Mouse (Mus musculus) midbrain, embryonic 15.5 days (tissue): ENCODE data around the gene Pde10a. TPM values are rescaled to one million over a fixed set of nuclear protein-coding genes. Genes with fewer than 3 reads are reported as not detected.

Experiments
- ATAC-seq: fragments of 200-750 bp; cut with Nextera tagmentation; replicated peaks from 2 replicates; pipeline ENCODE4 v1.8.0; 2017; ENCODE audit warnings: moderate TSS enrichment
- H3K27ac ChIP-seq: fragments of 300-500 bp; sonication (generic); 2 replicates; pipeline ENCODE4 v1.5.1; 2015; ENCODE audit warnings: mild to moderate bottlenecking, inconsistent platforms
- H3K27me3 ChIP-seq: fragments of 300-500 bp; sonication (generic); replicated peaks from 2 replicates; pipeline ENCODE4 v1.6.1; 2015; ENCODE audit warnings: inconsistent platforms
- H3K36me3 ChIP-seq: fragments of 300-500 bp; sonication (generic); replicated peaks from 2 replicates; pipeline ENCODE4 v1.6.1; 2015; ENCODE audit warnings: inconsistent platforms
- H3K4me1 ChIP-seq: fragments of 300-500 bp; sonication (generic); 2 replicates; pipeline ENCODE4 v1.6.1; 2015; ENCODE audit warnings: inconsistent platforms
- H3K4me2 ChIP-seq: fragments of 300-500 bp; sonication (generic); 2 replicates; pipeline ENCODE4 v1.6.1; 2015; ENCODE audit warnings: inconsistent platforms, mild to moderate bottlenecking, moderate library complexity
- H3K4me3 ChIP-seq: fragments of 300-500 bp; sonication (generic); 2 replicates; pipeline ENCODE4 v1.5.1; 2015; ENCODE audit warnings: mild to moderate bottlenecking, inconsistent platforms
- H3K9ac ChIP-seq: fragments of 300-500 bp; sonication (generic); 2 replicates; pipeline ENCODE4 v1.6.1; 2015; ENCODE audit warnings: mild to moderate bottlenecking, inconsistent platforms
- H3K9me3 ChIP-seq: fragments of 300-500 bp; sonication (generic); 2 replicates; pipeline ENCODE4 v1.6.1; 2016; ENCODE audit warnings: inconsistent platforms
- WGBS: fragments of 180-500 bp; shearing (Covaris S2); methylation state at CpG from one replicate; pipeline ENCODE4 v1.1.7; 2015; ENCODE audit warnings: mixed read lengths; 5-methylcytosine and 5-hydroxymethylcytosine counted together
- polyA plus RNA-seq: library from polyadenylated mRNA; unstranded; fragments of >200 nt; fragmentation: Nextera tagmentation; extraction: Ambion mirVana; gene quantifications from 2 replicates; pipeline ENCODE4 v1.2.1, GENCODE M21; 2015

Gene Pde10a
- polyA plus RNA-seq, 1 experiment from 2014 or later: 17.3 TPM

DNA sequence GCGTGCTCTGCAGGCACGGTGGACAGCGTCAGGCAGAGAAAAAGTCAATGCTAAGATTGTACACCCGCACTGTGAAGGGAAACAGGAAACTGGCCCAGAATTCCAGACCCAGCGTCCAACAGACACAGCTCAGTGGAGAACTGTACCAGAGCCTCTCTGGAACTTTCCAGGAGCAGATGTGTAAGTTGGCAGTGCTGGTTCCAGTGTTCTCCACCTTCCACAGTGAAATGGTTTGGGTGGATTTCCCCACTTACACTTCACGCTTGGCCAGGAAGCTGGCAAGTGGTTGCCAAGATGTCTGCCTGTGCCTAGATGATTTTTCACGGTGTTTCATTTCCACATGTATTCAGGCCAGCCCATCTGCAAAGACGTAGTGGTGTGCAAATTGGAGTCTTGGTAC lies 32.8 kb downstream of the Pde10a start:
- no peaks in the 10 kb centered on the region for H3K4me1 ChIP-seq
- H3K36me3 ChIP-seq: no peaks in the 10 kb centered on the region
- 89% methylated on average over 8 of the region's 8 CpGs for WGBS
- no peak overlapping the region for H3K27ac ChIP-seq
- no peaks in the 10 kb centered on the region for H3K27me3 ChIP-seq
- no peaks in the 10 kb centered on the region for H3K9me3 ChIP-seq
- ATAC-seq: no peak
- H3K9ac ChIP-seq: no peak overlapping the region
- H3K4me3 ChIP-seq: no peak overlapping the region
- H3K4me2 ChIP-seq: no peak overlapping the region

DNA sequence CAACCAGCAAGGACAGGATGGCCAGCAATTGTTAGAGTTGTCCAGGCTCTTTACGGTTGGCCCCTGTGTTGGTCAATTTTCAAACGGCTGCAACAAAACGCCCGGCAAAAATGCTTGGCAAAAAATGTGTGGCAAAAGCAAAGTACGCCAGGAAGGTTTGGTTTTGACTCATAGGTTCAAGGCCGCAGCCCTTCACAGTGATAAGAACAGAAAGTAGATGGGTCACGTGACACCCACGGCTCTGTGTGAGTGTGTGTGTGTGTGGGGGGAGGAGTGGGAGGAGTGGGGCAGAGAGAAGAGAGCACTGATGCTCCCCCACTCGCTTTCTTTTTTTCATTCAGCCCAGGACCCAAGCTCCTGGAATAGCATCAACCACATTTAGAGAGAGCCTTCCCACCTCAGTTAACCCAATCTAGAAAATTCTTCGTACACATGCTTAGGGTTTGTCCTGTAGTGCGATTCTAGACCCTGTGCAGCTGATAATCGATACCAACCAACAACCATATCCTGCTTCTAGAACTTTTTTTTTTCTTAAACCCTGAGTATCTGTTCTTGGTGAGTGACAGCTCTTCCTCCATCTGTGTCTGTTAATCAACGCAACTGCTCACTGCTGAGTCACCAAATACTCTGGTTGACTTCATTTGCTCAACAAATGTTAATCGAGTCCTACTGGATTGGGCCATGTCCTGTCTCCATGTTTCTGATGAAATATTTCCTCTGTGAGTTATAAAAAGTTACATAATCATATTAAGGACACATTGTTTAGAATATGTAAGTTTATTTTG lies 37.1 kb downstream of the Pde10a start:
- 70% methylated on average over 14 of the region's 14 CpGs for WGBS
- Histone ChIP-seq H3K4me3 (no peak overlapping the region), H3K9me3 (no peaks in the 10 kb centered on the region), H3K9ac (no peak overlapping the region), H3K4me2 (no peak overlapping the region), H3K27ac (no peak overlapping the region), H3K36me3 (no peaks in the 10 kb centered on the region), H3K4me1 (no peaks in the 10 kb centered on the region), H3K27me3 (no peaks in the 10 kb centered on the region)
- ATAC-seq: no peak

- Histone ChIP-seq H3K36me3 (no peaks in the 10 kb centered on the region), H3K27me3 (no peaks in the 10 kb centered on the region), H3K27ac (no peak overlapping the region), H3K4me3 (no peak overlapping the region), H3K9ac (no peak overlapping the region), H3K4me1 (no peaks in the 10 kb centered on the region), H3K9me3 (no peaks in the 10 kb centered on the region), H3K4me2 (no peak overlapping the region)
- WGBS: 82% methylated on average over 1 of the region's 1 CpGs
- no peak for ATAC-seq
Observed at GRCm38 (mm10) chr17:8562886-8563280, 37.7 kb downstream of the Pde10a start.

DNA sequence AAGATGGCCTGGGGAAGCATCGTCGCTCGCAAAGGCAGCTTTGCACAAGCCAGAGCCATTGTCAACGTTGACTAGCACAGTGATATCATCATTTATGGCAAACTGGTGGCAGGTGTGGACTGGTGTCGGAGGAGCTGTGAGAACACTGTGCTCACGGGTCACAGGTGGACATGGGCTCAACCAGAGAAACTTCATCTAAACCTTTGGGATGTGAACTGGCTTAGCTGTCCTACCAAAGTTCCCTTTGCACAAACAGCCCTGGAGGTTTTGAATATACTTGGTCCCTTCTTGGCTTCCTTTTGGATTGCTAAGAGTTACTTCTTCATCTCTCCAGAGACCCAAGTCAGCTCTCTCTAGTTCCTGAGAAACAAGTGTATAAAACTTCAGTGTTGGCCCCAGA lies 41.7 kb downstream of the Pde10a start, which contains the start of gene Gm17087:
Gm17087 (minus strand) TSS at position 101 of the 400 bp plus-strand sequence.
- Histone ChIP-seq H3K27me3 (no peaks in the 10 kb centered on the region), H3K9ac (no peak within 1 kb of the TSS), H3K36me3 (no peaks in the 10 kb centered on the region), H3K4me1 (no peaks in the 10 kb centered on the region), H3K4me2 (no peak within 1 kb of the TSS), H3K9me3 (no peaks in the 10 kb centered on the region), H3K27ac (no peak within 1 kb of the TSS), H3K4me3 (no peak within 1 kb of the TSS)
- 88% methylated on average over 6 of the region's 6 CpGs for WGBS
- ATAC-seq: no peak

- Histone ChIP-seq H3K36me3 (no peaks in the 10 kb centered on the region), H3K4me3 (no peak overlapping the region), H3K4me2 (no peak overlapping the region), H3K9ac (no peak overlapping the region), H3K27ac (no peak overlapping the region), H3K27me3 (no peaks in the 10 kb centered on the region), H3K9me3 (no peaks in the 10 kb centered on the region), H3K4me1 (no peaks in the 10 kb centered on the region)
- ATAC-seq: no peak
- 77% methylated on average over 8 of the region's 8 CpGs for WGBS
Observed at GRCm38 (mm10) chr17:8573542-8574260, 48.5 kb downstream of the Pde10a start.

GRCm38 (mm10) chr17:8580360-8580759 lies 55.2 kb downstream of the Pde10a start:
- H3K4me1 ChIP-seq: peaks cover 5% of the 10 kb centered on the region; the same call in 1 of the 2 replicates
- H3K27me3 ChIP-seq: no peaks in the 10 kb centered on the region
- no peak overlapping the region for H3K4me2 ChIP-seq
- 70% methylated on average over 3 of the region's 3 CpGs for WGBS
- H3K4me3 ChIP-seq: no peak overlapping the region
- H3K9me3 ChIP-seq: no peaks in the 10 kb centered on the region
- no peak overlapping the region for H3K9ac ChIP-seq
- H3K27ac ChIP-seq: no peak overlapping the region
- no peaks in the 10 kb centered on the region for H3K36me3 ChIP-seq
- no peak for ATAC-seq

- Histone ChIP-seq H3K4me2 (no peak overlapping the region), H3K27me3 (no peaks in the 10 kb centered on the region), H3K27ac (no peak overlapping the region), H3K9me3 (no peaks in the 10 kb centered on the region), H3K36me3 (no peaks in the 10 kb centered on the region), H3K9ac (no peak overlapping the region), H3K4me1 (peaks cover 5% of the 10 kb centered on the region; the same call in 1 of the 2 replicates), H3K4me3 (no peak overlapping the region)
- WGBS: 63% methylated on average over 8 of the region's 8 CpGs
- no peak for ATAC-seq
Observed at GRCm38 (mm10) chr17:8581579-8581978, 56.4 kb downstream of the Pde10a start.

- ATAC-seq: peak; percentile 65
- H3K36me3 ChIP-seq: no peaks in the 10 kb centered on the region
- H3K27me3 ChIP-seq: no peaks in the 10 kb centered on the region
- H3K27ac ChIP-seq: no peak overlapping the region
- 0 out of 2 replicates have a peak, but pooled peaks cover 2% of the 10 kb centered on the region for H3K4me1 ChIP-seq
- H3K4me3 ChIP-seq: peak overlapping the region; percentile 21; the same call in 1 of the 2 replicates
- H3K9ac ChIP-seq: no peak overlapping the region
- 15% methylated on average over 22 of the region's 22 CpGs for WGBS
- no peaks in the 10 kb centered on the region for H3K9me3 ChIP-seq
- peak overlapping the region; percentile 49 for H3K4me2 ChIP-seq
Observed at GRCm38 (mm10) chr17:8592427-8593277, 67.5 kb downstream of the Pde10a start.

DNA sequence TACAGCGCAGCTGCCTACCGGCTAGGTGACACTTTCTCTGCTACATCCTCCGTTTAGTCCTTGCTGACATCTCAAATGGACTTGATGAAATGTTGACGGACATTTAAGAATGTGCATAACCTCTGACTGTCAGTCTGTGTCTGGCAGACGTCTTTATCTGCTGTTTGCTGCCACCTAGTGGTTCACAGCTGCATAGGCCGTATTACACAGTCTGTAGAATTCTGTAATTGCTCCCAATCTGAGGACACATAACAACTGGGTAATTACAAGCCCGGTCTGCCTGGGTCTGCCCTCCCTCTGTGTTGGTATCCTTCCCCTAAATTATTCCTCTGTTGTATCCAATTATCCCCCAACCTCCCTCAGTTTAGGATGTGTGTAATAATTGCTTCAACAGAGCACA lies 72.6 kb downstream of the Pde10a start:
- Histone ChIP-seq H3K9me3 (no peaks in the 10 kb centered on the region), H3K4me2 (no peak overlapping the region), H3K9ac (no peak overlapping the region), H3K27me3 (no peaks in the 10 kb centered on the region), H3K4me1 (0 out of 2 replicates have a peak, but pooled peaks cover 2% of the 10 kb centered on the region), H3K27ac (no peak overlapping the region), H3K36me3 (no peaks in the 10 kb centered on the region), H3K4me3 (no peak overlapping the region)
- WGBS: 11% methylated on average over 7 of the region's 7 CpGs
- peak; percentile 65 for ATAC-seq

DNA sequence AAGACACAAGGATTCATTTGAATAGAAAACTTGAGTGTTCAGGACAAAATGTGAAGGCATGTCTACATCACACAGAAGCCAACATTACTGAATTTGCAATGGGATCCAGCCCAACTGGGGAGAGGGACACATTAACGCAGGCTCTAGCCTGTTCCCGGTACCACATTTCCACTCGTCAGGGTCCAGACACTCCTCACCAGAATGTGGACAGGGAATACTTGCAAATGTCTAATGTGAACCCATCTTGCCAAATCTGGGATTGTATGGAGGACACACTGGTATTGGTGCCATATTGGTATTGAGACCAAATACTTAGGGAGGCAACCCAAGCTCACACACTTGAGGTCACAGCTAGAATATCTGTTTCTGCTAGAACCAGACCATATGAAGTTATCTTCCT lies 77.8 kb downstream of the Pde10a start:
- Histone ChIP-seq H3K4me3 (no peak overlapping the region), H3K36me3 (no peaks in the 10 kb centered on the region), H3K4me2 (no peak overlapping the region), H3K9ac (no peak overlapping the region), H3K4me1 (no peaks in the 10 kb centered on the region), H3K27ac (no peak overlapping the region), H3K27me3 (no peaks in the 10 kb centered on the region), H3K9me3 (no peaks in the 10 kb centered on the region)
- no peak for ATAC-seq
- 94% methylated on average over 3 of the region's 3 CpGs for WGBS

DNA sequence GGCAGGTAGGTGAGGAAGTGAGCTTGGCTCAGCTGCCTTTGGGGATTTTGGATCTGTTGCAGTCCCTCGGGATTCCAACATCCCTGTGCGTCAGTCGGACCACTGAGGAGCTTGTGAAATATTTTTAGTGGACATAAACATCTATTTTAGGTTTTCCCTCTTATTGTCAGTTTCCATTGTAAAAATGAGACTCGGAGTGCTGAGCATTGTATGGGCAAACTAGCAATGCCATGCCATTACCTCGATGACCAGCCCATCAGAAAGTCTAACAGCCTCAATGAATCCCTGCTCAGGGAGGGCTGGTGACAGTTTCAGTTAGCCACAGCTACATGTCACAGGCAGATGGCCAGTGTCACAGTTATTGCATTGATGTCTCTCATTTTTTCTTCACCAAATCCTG lies 80.7 kb downstream of the Pde10a start:
- Histone ChIP-seq H3K4me1 (no peaks in the 10 kb centered on the region), H3K27ac (no peak overlapping the region), H3K36me3 (no peaks in the 10 kb centered on the region), H3K27me3 (no peaks in the 10 kb centered on the region), H3K4me3 (no peak overlapping the region), H3K9me3 (no peaks in the 10 kb centered on the region), H3K9ac (no peak overlapping the region), H3K4me2 (no peak overlapping the region)
- ATAC-seq: no peak
- 85% methylated on average over 5 of the region's 5 CpGs for whole genome bisulfite sequencing

DNA sequence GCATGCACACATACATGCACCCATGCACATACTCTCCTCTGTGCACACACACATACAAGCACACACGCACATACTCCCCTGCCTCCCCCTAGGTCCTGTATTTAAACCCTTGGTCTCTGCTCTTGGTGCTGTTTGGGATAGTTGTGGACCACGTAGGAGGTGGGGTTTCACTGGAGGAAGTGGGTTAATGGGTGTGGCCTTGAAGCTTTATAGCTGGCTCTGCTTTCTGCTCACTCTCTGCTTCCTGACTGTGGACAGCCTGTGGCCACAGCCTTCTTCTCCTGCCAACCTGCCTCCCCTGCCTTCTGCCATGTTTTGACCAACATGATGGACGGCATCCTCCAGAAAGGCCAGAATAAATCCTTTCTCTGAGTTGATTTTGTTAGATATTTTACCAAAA lies 81.5 kb downstream of the Pde10a start:
- Histone ChIP-seq H3K27ac (no peak overlapping the region), H3K27me3 (no peaks in the 10 kb centered on the region), H3K4me3 (no peak overlapping the region), H3K9ac (no peak overlapping the region), H3K4me2 (no peak overlapping the region), H3K36me3 (no peaks in the 10 kb centered on the region), H3K9me3 (no peaks in the 10 kb centered on the region), H3K4me1 (no peaks in the 10 kb centered on the region)
- WGBS: 74% methylated on average over 3 of the region's 3 CpGs
- ATAC-seq: no peak
